Mouse (Mus musculus) thymus, postnatal 36 days (tissue): ENCODE measurements around the gene Ropn1l.

Experiments
- DNase-seq, 2 experiments: peaks; one replicate each; pipeline ENCODE4 v3.0.0; 2022; ENCODE audit warnings: mixed read lengths in 2 of 2

Ropn1l gene

GRCm38 (mm10) chr15:31442698-31443097, 10.8 kb downstream of the Ropn1l start:
- no peak for DNase-seq

- no peak for DNase-seq
These were observed 11.5 kb downstream of the Ropn1l start for GRCm38 (mm10) chr15:31441996-31442395.

- no peak for DNase-seq
These were observed 16.7 kb downstream of the Ropn1l start for GRCm38 (mm10) chr15:31436811-31437210.

- no peak for DNase-seq
These were observed 17.5 kb downstream of the Ropn1l start for GRCm38 (mm10) chr15:31436083-31436482.

GRCm38 (mm10) chr15:31433768-31434167, 19.8 kb downstream of the Ropn1l start:
- DNase-seq = no peak

- DNase-seq = no peak
These were observed 21.7 kb downstream of the Ropn1l start for GRCm38 (mm10) chr15:31431847-31432246.

GRCm38 (mm10) chr15:31430014-31430413, 23.5 kb downstream of the Ropn1l start:
- DNase-seq = no peak

- no peak for DNase-seq
These were observed 24.1 kb downstream of the Ropn1l start for GRCm38 (mm10) chr15:31429429-31429828.

- DNase-seq = no peak
These were observed 25.0 kb downstream of the Ropn1l start for GRCm38 (mm10) chr15:31428571-31428970.

- no peak for DNase-seq
These were observed 26.1 kb downstream of the Ropn1l start for GRCm38 (mm10) chr15:31427390-31427789.

GRCm38 (mm10) chr15:31426066-31426706, 27.4 kb downstream of the Ropn1l start:
- DNase-seq = no peak

- no peak for DNase-seq
These were observed 30.7 kb downstream of the Ropn1l start for GRCm38 (mm10) chr15:31422649-31423369.

GRCm38 (mm10) chr15:31419037-31419436, 34.5 kb downstream of the Ropn1l start:
- peak; percentile 24 to 32 for DNase-seq

- no peak for DNase-seq
These were observed 34.9 kb downstream of the Ropn1l start for GRCm38 (mm10) chr15:31418686-31419024.

GRCm38 (mm10) chr15:31417796-31418685, 35.5 kb downstream of the Ropn1l start:
- DNase-seq = peak; percentile 8 to 9

GRCm38 (mm10) chr15:31417409-31417795, 36.1 kb downstream of the Ropn1l start:
- no peak for DNase-seq

GRCm38 (mm10) chr15:31415181-31415580, 38.4 kb downstream of the Ropn1l start:
- DNase-seq = no peak

GRCm38 (mm10) chr15:31414179-31414898, 39.2 kb downstream of the Ropn1l start:
- no peak for DNase-seq

GRCm38 (mm10) chr15:31413662-31414061, 39.9 kb downstream of the Ropn1l start:
- DNase-seq = no peak

- DNase-seq = no peak
These were observed 40.6 kb downstream of the Ropn1l start for GRCm38 (mm10) chr15:31412933-31413332.

- DNase-seq = no peak
These were observed 41.1 kb downstream of the Ropn1l start for GRCm38 (mm10) chr15:31412436-31412835.

GRCm38 (mm10) chr15:31407490-31407889, 46.0 kb downstream of the Ropn1l start:
- DNase-seq = no peak

GRCm38 (mm10) chr15:31406881-31407280, 46.7 kb downstream of the Ropn1l start:
- no peak for DNase-seq
